Mouse (Mus musculus): Measurements from ENCODE around the gene D130052B06Rik. TPM values are rescaled to one million over a fixed set of nuclear protein-coding genes. Genes with fewer than 3 reads are reported as not detected.

Gene D130052B06Rik
- polyA plus RNA-seq, 2 experiments, result 0.08 to 0.14 TPM

DNA sequence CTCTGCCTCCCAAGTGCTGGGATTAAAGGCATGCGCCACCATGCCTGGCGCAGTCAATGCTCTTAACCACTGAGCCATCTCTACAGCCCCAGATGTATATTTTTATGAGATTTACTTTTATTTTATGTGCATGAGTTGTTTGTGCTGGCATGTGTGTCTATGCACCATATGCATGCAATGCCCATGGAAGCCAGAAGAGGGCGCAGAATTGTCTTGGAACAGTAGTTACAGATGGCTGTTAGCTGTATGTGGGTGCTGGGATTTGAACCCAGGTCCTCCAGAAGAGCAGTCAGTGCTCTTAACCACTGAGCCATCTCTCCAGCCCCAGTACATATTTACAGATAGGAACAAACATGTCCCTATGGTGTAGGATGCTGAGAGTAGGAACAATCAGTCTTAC, 24.2 kb upstream of the D130052B06Rik start:
- no peak for TF ChIP-seq POLR2A (IDR thresholded peaks at IDR 0.05; ENCODE audit: borderline replicate concordance, extremely low read depth, insufficient read depth, insufficient read length)
- Histone ChIP-seq H3K27ac (replicated peaks; ENCODE audit: low read depth, low read length) (no peak overlapping the region), H3K27me3 (ENCODE audit: control insufficient read depth, insufficient read depth, low read length) (no peaks in the 10 kb centered on the region), H3K9ac (ENCODE audit: low read depth, low read length, severe bottlenecking) (no peak overlapping the region), H3K4me2 (replicated peaks; ENCODE audit: low read depth, low read length, severe bottlenecking) (no peak overlapping the region), H3K4me1 (ENCODE audit: control insufficient read depth, insufficient read depth, low read length) (no peaks in the 10 kb centered on the region), H3K4me3 (replicated peaks; ENCODE audit: low read length) (no peak overlapping the region), H3K36me3 (ENCODE audit: control insufficient read depth, insufficient read depth, low read length) (no peaks in the 10 kb centered on the region), H3K9me3 (ENCODE audit: control insufficient read depth, low read length) (no peaks in the 10 kb centered on the region)
- DNase-seq (ENCODE audit: low spot score) (no peak), ATAC-seq (ENCODE audit: low FRiP score, low read depth) (no peak)
- WGBS, result 82% methylated on average over 3 of the region's 3 CpGs

DNA sequence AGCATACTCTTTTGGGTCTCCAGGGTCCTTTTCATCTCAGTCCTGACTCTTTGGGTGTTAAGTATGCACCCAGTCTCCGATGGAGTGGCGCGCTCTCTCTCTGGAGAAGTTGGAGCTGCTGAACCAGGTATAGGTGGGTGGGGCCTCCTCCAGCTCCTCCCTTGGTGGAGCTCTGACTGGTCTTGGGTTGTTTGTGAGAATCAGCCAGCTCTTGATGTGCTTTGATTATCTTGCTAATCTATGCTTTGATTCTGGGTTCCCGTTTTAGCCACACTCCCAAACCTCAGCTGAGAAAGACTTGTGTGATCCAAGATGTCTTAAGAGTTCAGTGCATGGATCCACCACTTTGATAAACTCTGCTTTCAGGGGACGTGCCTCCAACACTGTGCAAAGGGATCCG, 20.2 kb upstream of the D130052B06Rik start, which contains the start of gene Gabrp:
Gene Gabrp, minus strand, starts transcription at position 101 of the 400 bp plus-strand sequence.
- TF ChIP-seq POLR2A (IDR thresholded peaks at IDR 0.05; ENCODE audit: borderline replicate concordance, extremely low read depth, insufficient read depth, insufficient read length), result no peak
- Histone ChIP-seq H3K27me3 (ENCODE audit: control insufficient read depth, insufficient read depth, low read length) (no peaks in the 10 kb centered on the region), H3K36me3 (ENCODE audit: control insufficient read depth, insufficient read depth, low read length) (no peaks in the 10 kb centered on the region), H3K4me3 (replicated peaks; ENCODE audit: low read length) (no peak within 1 kb of the TSS), H3K27ac (replicated peaks; ENCODE audit: low read depth, low read length) (no peak within 1 kb of the TSS), H3K4me1 (ENCODE audit: control insufficient read depth, insufficient read depth, low read length) (no peaks in the 10 kb centered on the region), H3K4me2 (replicated peaks; ENCODE audit: low read depth, low read length, severe bottlenecking) (no peak within 1 kb of the TSS), H3K9ac (ENCODE audit: low read depth, low read length, severe bottlenecking) (no peak within 1 kb of the TSS), H3K9me3 (ENCODE audit: control insufficient read depth, low read length) (no peaks in the 10 kb centered on the region)
- ATAC-seq (ENCODE audit: low FRiP score, low read depth) (no peak), DNase-seq (ENCODE audit: low spot score) (no peak)
- WGBS, result 56% methylated on average over 6 of the region's 6 CpGs

DNA sequence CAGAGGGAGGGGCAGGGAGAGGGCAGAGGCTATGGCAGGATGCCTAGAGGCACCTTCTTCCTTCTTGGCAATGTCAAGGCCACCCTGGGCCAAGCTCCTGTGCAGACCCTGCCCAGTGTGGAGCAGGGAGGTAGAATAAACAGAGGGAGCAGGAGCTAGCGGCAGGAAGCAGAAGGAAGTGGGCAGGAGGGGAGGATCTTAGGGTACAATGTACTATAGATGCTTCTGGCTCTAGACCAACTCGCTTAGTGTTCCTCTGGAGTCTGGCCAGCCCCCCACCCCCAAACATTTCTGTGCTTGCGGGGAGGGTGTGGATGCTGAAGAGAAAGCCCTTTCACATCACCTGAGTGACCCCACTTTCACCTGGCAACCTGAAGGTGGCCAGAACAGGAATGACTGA, 19.5 kb upstream of the D130052B06Rik start:
- no peak for DNase-seq (ENCODE audit: low spot score)
- TF ChIP-seq POLR2A (IDR thresholded peaks at IDR 0.05; ENCODE audit: borderline replicate concordance, extremely low read depth, insufficient read depth, insufficient read length), result no peak
- no peaks in the 10 kb centered on the region for H3K36me3 ChIP-seq (ENCODE audit: control insufficient read depth, insufficient read depth, low read length)

DNA sequence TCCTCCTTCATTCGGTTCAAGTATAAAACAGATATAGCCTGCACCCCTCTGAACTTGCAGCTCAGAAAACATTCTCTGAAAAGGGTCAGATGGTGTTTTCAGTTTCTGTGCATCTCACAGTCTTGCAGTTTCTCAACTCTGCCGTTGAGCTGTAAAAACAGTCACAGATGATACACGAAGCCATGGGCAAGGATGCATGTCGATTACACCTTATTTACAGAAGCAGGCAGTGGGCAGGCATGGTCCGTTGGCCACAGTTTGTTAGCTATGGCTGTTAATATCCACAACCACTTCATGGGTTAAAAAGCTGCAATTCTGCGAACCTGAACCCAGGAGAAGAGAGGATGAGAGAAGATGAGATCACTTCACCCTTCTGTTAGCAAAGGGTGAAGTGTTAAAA, 12.5 kb upstream of the D130052B06Rik start:
- no peak overlapping the region for H3K4me2 ChIP-seq (replicated peaks; ENCODE audit: low read depth, low read length, severe bottlenecking)
- no peak overlapping the region for H3K4me3 ChIP-seq (replicated peaks; ENCODE audit: low read length)
- H3K27me3 ChIP-seq (ENCODE audit: control insufficient read depth, insufficient read depth, low read length), result no peaks in the 10 kb centered on the region
- DNase-seq (ENCODE audit: low spot score) (no peak), ATAC-seq (ENCODE audit: low FRiP score, low read depth) (no peak)
- no peaks in the 10 kb centered on the region for H3K36me3 ChIP-seq (ENCODE audit: control insufficient read depth, insufficient read depth, low read length)
- no peaks in the 10 kb centered on the region for H3K9me3 ChIP-seq (ENCODE audit: control insufficient read depth, low read length)
- 76% methylated on average over 6 of the region's 6 CpGs for WGBS
- no peak overlapping the region for H3K27ac ChIP-seq (replicated peaks; ENCODE audit: low read depth, low read length)
- H3K4me1 ChIP-seq (ENCODE audit: control insufficient read depth, insufficient read depth, low read length), result no peaks in the 10 kb centered on the region
- TF ChIP-seq POLR2A (IDR thresholded peaks at IDR 0.05; ENCODE audit: borderline replicate concordance, extremely low read depth, insufficient read depth, insufficient read length), result no peak
- no peak overlapping the region for H3K9ac ChIP-seq (ENCODE audit: low read depth, low read length, severe bottlenecking)

More for the DNA sequence above, 19.5 kb upstream of the D130052B06Rik start:
- 66% methylated on average over 3 of the region's 3 CpGs for WGBS
- Histone ChIP-seq H3K4me1 (ENCODE audit: control insufficient read depth, insufficient read depth, low read length) (no peaks in the 10 kb centered on the region), H3K4me2 (replicated peaks; ENCODE audit: low read depth, low read length, severe bottlenecking) (no peak overlapping the region), H3K27me3 (ENCODE audit: control insufficient read depth, insufficient read depth, low read length) (no peaks in the 10 kb centered on the region), H3K4me3 (replicated peaks; ENCODE audit: low read length) (no peak overlapping the region), H3K9me3 (ENCODE audit: control insufficient read depth, low read length) (no peaks in the 10 kb centered on the region), H3K27ac (replicated peaks; ENCODE audit: low read depth, low read length) (no peak overlapping the region), H3K9ac (ENCODE audit: low read depth, low read length, severe bottlenecking) (no peak overlapping the region)
- no peak for ATAC-seq (ENCODE audit: low FRiP score, low read depth)

DNA sequence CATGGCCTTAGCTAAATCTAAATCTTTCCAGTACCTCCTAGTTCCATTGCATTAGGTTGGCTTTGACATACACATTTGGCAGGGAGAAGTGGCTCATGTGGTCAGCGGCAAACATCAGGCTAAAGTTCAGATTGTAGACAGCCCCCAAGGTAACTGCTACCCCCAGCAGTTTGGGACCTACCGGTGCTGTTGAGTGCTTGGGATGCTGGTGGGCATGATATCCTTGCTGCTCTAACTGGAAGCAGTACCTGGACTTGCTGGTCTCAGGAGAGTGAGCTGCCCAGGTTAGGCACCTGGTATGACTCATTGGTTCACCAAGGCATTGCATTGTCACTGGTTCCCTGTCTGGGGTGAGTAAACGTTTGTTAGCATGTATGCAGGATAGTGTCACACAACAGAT, 8.3 kb upstream of the D130052B06Rik start:
- H3K9ac ChIP-seq (ENCODE audit: low read depth, low read length, severe bottlenecking), result no peak overlapping the region
- H3K4me1 ChIP-seq (ENCODE audit: control insufficient read depth, insufficient read depth, low read length), result no peaks in the 10 kb centered on the region
- no peaks in the 10 kb centered on the region for H3K36me3 ChIP-seq (ENCODE audit: control insufficient read depth, insufficient read depth, low read length)
- DNase-seq (ENCODE audit: low spot score) (no peak), ATAC-seq (ENCODE audit: low FRiP score, low read depth) (no peak)
- H3K27me3 ChIP-seq (ENCODE audit: control insufficient read depth, insufficient read depth, low read length), result no peaks in the 10 kb centered on the region
- no peak overlapping the region for H3K4me3 ChIP-seq (replicated peaks; ENCODE audit: low read length)
- no peaks in the 10 kb centered on the region for H3K9me3 ChIP-seq (ENCODE audit: control insufficient read depth, low read length)
- no peak for TF ChIP-seq POLR2A (IDR thresholded peaks at IDR 0.05; ENCODE audit: borderline replicate concordance, extremely low read depth, insufficient read depth, insufficient read length)
- H3K4me2 ChIP-seq (replicated peaks; ENCODE audit: low read depth, low read length, severe bottlenecking), result no peak overlapping the region
- no peak overlapping the region for H3K27ac ChIP-seq (replicated peaks; ENCODE audit: low read depth, low read length)
- 87% methylated on average over 3 of the region's 3 CpGs for WGBS

DNA sequence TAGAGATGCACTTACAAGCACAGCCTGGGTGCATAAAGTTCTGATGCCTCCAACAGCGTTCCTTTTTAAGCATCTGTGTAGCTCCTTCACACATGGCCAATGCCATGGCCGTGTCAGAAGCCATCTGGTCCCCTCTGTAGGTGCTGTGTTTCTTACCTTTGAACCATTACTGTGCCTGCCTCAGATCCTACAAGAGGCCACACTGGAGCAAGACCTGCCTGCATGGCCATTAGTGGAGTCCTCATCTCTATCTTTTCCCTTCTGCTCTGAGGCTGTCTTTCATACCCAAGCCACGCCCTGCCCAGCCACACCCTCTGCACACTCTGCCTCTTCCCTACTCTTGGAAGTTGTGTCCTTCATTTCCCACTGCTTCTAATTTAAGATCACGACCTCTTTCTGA, 6.3 kb upstream of the D130052B06Rik start:
- Histone ChIP-seq H3K27ac (replicated peaks; ENCODE audit: low read depth, low read length) (no peak overlapping the region), H3K4me1 (ENCODE audit: control insufficient read depth, insufficient read depth, low read length) (no peaks in the 10 kb centered on the region), H3K27me3 (ENCODE audit: control insufficient read depth, insufficient read depth, low read length) (no peaks in the 10 kb centered on the region), H3K9me3 (ENCODE audit: control insufficient read depth, low read length) (no peaks in the 10 kb centered on the region), H3K4me2 (replicated peaks; ENCODE audit: low read depth, low read length, severe bottlenecking) (no peak overlapping the region), H3K36me3 (ENCODE audit: control insufficient read depth, insufficient read depth, low read length) (no peaks in the 10 kb centered on the region), H3K9ac (ENCODE audit: low read depth, low read length, severe bottlenecking) (no peak overlapping the region), H3K4me3 (replicated peaks; ENCODE audit: low read length) (no peak overlapping the region)
- 83% methylated on average over 4 of the region's 4 CpGs for WGBS
- TF ChIP-seq POLR2A (IDR thresholded peaks at IDR 0.05; ENCODE audit: borderline replicate concordance, extremely low read depth, insufficient read depth, insufficient read length), result no peak
- DNase-seq (ENCODE audit: low spot score) (no peak), ATAC-seq (ENCODE audit: low FRiP score, low read depth) (no peak)

Data from limb, embryonic 14.5 days (tissue).